Mouse (Mus musculus) right cerebral cortex, adult 2 months (tissue): ENCODE measurements at regions not wholly inside any gene's neighbourhood (a gene's known extent, or its start where the extent isn't known, plus 50 kb on each side); places are given as distances from the start of the nearest gene placed in this dataset.

Experiments used
- DNase-seq, 2 experiments: peaks; one replicate each; pipeline ENCODE4 v3.0.0; 2021 to 2022; ENCODE audit warnings: low spot score in 2 of 2

DNA sequence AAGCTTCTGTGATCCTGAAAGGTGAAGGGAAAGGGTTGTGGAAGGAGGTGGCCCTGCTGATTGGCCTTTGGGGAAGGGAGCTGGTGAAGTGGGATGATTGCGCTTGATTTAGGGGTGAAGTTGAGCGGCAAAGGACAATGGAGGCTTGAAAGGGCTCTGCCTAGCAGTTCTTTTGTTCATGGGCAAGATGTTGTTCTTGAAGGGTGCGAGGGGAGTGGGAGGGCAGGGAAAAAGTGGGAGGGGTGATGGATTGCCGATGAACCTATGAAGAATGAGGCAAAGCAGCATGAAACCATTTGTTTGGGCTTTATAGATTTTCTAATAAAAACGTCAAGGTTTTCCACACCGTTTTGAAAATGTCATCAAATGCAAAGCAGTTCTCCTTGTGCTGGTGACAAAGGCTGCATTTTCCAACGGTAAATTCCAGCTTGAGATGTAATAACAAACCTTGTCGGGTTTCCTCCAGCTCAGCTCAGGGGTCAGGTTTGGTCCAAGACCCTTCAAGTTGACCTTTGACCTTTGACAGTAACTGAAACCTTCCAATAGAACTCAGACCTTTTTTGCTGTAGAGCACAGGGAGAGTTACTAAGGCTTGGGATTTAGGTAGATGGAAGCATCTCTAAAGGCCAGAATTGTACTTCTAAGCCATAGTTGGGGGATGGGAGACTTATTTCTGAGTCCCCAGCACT is 767.2 kb upstream of the Car8 start:
- DNase-seq, result no peak

DNA sequence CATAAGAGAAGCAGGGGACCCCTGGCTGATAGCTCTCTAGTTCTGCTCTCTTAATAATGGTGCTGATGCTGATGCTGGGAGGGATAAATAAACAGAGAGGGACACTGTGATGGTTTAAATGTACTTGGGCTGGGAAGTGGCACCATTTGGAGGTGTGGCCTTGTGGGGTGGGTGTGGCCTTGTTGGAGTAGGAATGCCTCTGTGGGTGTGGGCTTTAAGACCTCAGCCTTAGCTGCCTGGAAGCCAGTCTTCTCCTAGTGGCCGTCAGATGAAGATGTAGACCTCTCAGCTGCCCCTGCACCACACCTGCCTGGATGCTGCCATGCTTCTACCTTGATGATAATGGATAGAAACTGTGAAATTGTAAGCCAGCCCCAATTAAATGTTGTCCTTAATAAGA is 765.0 kb upstream of the Car8 start:
- no peak for DNase-seq

DNA sequence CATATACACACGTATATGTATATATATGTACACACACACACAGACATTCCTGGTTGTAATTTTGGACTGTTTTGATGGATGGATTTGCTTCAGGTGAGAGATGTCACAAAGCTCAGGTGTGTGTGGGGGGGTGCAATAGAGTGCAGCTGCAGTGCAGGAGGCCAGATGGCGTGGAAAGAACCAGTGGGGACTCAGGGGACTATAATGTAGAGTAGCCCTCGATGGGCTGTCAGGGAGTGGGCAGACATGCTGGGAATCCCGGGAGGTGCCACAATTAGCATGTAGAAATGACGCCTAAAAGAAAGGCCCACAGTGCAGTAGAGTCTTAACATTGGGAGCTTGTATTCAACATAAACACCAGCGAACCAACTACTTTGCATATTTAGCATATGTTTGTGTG is 763.5 kb upstream of the Car8 start:
- DNase-seq, result no peak

DNA sequence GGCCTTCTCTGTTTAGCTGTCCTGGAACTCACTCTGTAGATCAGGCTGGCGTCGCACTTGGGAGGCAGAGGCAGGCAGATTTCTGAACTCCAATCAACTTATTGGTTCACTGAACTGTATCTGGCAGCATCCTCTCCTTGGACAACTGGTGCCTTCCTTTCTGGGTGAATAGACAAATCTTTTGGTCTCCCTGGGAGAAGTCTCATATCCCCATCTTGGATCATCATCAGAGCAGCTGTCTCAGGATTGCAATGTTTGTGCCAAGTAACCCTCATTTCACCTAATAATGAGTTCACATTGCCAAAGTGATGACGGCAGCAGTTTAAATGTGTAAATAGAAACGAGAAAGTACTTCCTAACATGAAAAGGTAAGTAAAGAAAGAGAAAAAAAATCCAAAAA is 759.8 kb upstream of the Car8 start:
- no peak for DNase-seq

DNA sequence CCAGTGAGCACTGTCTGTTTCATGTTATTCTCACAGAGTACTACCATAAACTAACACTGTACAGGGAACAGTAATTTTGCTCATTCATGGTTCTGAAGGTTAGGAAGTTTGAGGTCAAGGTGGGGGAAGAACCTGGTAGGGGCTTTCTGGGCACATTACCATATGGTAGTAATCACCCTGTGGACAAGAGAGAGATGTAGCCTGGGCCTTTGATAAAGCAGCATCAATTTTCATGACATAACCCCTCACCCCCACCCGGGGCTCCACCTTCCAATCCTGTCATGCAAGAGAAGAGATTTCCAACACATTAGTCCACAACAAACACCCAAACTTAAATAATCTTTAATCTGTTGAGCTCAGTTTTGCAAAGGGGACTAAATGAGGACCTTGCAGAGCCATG is 753.3 kb upstream of the Car8 start:
- no peak for DNase-seq

DNA sequence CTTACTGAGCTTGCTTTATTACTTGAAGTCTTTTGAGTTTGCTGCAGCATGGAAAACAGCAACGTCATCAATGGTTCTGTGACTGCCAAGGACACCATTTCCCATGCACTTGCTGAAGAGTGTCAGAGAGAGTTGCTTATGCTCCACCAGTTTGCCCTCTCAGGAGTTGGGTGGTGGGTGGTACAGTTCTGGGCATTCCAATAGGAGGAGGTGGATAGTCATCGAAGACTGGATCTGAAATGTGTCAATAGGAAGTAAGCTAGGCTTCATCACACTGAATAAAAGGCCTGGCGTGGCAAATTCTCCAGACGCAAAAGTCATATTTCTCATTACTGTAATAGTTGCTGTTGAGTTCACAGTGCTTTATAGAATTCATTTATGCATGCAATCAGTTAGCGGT is 751.7 kb upstream of the Car8 start:
- no peak for DNase-seq

DNA sequence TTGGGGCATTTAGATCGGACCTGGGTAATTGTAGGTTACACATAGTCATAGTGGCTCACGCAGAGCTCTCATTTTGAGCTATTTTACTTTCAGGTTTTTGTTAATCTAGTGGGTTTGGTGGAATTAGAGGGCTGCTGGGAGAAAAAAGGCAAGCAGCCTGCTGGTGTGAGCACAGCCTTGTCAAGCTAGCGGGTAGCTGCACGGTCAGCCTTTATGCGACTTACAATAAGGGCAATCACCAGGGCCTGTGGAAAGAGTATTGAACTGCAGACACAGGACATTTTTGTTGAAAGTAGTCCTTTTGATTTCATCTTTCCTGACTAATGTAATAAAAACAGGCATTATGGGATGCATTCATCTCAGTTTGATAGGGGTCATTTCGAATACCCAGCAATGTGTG is 750.8 kb upstream of the Car8 start:
- no peak for DNase-seq

DNA sequence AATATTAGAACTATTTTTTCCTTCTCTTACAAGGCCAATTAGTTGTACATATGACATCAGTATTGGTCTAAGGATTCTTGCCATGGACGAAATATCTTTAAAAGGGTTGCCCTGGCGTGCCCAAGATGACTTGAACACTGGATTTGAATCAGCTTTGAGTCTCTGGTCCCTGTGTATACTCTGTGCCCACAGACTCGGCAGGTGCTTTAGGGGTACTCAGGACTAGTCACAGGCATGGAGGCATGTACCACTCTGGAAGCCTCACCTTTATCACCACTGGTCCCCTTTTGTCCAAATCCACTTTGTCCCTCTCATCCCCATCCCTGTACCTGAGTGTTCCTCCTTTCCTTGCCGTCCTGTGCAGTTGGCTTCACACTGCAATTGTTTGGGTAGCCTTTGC is 750.3 kb upstream of the Car8 start:
- DNase-seq, result no peak

DNA sequence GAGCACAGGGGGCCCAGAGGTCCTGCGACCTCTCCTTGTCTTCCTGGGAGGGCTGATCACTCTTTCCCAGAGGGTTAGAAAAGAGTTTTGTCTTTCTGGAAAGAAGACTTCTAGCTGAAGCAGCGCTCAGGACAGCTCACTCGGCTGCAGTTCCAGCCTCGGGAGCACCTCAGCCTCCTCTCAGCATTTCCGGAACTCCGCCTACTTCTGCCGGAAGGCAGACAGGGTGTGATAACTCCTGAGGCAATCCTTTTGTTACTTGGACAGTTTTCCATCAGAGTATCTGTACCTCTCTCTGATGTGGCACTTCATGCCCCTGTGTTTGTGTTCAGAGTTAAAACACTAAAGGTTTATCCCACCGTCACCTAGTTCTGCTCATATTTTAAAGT is 749.5 kb upstream of the Car8 start:
- DNase-seq, result no peak

DNA sequence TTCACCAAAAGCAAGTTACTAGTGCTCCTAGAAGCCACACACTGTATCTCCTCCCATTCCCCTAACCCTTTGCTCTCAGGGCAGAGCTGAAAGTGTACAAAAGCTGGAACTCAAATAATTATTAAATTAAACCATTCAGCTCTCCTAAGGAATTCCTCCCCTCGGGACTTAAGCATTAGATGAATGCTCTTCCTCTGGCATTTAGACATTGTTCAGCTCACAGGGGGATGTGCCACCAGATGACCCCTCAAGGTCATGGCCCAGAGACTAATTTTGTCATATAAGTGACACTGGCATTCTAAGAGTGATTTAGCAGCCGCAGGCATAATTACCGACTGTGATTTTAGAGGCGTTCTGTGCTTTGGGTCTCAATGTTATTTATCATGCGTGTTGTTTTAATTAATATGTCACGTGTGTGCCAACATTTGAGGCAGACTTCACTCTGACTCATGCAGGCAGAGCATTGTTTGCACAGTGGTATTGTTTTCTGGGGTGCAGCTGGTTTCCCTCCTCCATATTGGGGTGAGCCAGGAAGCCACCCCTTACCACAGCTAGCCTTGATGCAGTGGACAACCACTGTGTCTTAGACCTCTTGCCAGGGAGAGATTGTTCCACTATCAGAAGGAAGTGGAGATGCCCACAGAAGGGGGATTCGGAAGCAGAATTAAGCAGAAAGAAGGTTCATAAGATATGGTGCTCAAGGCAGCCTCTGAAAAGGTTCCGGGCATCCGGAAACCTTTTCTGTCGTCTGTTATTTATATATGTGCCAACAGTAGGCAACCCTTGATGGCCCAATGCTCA is 748.9 kb upstream of the Car8 start:
- DNase-seq, result no peak

DNA sequence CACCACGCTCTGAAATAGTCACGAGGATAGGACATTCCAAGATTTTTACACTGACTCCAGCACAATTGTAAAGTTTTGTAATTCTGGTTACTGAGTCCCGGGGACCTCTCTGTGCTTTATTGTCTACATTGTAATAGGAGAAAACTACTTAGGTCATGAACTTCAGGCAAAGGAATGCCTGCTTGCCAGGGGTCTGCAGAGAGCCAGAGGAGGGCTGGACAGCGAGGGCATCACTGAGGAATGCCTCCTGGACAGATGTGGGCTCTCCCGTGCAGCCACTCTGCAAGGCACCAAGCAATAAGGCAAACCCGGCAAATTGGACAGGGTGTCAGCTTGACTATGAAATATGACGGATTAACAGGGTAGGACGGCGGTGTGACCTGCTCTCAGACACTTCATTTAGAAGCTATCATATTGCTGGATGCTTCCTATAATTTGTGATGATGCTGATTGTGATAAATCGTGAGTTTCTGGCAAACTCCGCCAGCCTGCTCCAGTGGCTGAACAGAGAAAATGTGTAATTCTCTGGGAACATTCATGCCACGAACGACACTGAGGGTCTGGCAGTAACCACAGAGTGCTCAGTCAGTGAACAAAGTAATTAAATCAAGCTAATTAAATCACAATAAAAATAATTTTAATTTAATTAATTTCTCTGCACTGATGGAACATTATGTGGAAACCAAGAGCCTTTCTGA is 747.7 kb upstream of the Car8 start:
- no peak for DNase-seq

DNA sequence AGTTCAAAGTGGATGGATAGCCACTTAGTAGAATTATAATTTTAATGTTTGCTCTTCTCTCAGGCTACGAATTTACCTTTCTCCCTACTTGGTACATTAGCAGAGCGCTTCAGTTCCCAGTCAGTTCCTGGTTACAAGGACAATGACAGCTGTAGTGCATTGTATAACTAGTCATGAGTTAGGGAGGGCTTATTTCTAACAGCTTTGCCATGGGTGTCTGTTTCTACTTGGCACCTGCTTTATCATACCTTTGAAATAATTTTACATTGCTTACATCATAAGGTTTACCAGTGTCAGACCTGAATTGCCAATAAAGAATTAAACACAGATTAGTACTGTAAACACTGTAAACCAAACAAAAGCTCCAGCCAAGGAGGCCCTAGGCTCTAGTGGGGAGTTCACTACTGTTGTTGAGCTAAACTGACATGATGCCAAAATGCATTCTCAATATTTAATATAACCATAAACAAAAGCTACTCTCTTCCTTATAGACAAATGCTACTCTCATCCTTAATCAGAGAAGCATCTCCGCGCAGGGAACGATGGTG is 745.3 kb upstream of the Car8 start:
- no peak for DNase-seq

DNA sequence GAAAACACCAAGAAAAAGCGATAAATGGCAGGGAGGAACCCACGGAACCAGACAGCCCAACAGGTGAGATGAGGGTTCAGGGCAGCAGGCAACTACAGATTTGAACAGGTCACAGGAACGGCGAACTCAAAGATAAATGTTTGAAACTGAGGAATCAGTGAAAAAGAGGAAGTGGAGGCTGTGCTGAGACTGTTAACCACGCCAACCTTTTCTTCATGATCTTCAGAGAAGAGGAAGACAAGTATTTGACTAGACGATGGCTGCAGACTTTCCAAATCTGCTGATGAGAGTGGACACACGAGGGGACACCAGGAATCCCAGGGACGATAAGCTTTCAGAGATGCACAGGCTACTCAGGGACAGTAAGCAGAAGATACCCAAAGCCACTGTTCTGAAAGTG is 740.1 kb upstream of the Car8 start:
- no peak for DNase-seq

DNA sequence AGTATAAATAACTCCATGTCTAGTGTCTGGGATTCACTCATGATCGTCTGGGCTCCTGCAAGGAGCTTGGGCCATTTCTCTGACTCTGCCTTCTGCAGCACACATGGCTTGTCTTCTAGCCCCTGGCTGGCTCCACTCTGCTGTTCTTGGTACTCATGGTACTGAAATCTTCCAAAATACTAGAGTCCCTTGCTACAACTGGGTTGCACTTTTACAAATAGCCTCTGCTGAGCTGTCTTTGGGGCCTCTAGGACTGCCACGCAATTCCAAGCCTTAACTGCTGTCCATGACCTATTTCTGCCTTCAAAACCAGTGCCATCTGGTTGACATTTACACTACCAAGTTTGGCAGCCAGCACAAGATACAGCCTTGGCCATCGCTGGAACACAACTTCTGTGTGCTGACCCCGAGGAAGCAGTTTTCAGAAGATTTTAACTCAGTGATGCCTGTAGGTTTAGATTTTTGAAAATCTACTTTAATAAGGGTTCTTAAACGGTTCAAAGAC is 731.2 kb upstream of the Car8 start:
- no peak for DNase-seq

DNA sequence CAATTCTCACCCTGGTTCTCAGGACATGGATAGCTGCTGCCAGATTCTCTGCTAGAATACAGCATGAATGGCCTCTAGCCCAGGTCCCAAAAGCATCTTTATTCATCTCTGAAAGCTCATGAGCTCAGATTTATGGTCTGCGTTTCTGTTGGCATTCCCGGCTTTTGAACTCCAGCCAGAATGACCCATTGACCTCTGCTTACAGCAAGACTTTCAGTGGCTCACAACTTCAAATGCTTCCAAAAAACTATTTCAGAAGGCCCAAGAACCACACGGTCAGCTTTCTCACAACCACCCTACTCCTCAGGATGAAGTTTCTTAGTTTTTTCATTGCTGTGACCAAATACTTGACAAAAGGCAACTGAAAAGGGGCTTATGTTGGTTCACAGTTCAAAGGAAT is 729.9 kb upstream of the Car8 start:
- no peak for DNase-seq

DNA sequence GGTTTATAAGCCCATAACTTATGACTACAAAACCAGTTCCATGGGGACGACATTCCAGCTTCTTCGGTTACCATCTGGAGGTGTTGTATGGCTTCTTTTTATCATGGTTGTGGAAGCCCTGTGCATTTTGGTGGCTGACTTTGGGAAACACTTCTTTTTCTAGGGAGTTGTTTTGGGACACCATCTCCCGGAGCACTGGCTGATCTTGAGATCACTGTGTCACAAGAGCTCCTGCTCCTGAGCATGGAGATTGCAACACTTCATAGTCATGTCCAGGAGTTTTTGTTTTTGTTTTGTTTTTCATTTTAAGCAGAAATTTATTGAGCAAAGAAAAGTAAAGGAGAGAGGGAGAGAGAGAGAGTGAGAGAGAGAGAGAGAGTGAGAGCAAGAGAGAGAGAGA is 729.1 kb upstream of the Car8 start:
- DNase-seq, result no peak

DNA sequence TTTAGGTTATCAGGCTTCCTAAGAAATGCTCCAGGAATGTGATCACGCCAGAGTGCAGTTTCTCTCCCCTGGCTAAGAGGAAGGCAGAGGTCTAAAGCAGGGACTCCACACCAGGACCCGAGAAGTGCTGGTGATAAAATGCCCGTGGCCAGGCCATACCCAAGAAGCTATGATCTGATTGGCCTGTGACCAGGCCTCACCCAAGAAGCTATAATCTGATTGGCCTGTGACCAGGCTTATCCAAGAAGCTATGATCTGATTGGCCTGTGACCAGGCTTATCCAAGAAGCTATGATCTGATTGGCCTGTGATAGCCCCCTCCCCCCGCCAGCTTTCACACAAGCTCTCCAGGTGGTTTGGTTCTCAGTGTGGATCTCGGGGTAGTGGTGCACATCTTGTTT is 726.7 kb upstream of the Car8 start:
- DNase-seq, result no peak

DNA sequence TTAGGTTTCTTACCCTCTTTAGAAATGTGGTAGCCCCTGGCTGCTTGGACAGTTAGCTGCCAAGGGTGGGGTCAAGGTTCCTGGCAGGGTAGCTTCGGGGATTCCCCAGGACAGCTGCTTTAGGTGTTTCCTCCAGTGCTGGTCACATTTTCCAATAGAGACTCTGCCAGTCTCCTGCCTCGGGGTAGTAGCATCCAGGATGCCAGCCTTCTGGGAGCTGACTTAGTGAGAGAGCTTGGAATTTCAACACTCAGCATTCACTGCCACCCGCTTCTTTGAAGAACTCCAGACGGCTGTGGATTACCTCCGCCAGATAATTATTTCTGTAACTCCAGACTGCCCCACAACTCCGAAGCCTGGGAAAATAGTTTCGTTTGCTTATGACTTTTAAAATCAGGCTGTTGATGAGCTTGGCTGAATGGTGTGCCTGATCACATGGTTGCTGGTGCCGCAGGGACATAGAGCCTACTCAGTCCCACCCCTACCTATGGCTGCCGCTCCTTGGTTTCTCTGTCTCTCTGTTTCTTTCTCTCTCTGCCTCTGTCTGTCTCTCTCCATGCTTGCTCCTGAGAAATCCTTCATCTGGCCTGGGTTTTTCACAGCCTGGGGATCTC is 724.2 kb upstream of the Car8 start:
- DNase-seq, result no peak

DNA sequence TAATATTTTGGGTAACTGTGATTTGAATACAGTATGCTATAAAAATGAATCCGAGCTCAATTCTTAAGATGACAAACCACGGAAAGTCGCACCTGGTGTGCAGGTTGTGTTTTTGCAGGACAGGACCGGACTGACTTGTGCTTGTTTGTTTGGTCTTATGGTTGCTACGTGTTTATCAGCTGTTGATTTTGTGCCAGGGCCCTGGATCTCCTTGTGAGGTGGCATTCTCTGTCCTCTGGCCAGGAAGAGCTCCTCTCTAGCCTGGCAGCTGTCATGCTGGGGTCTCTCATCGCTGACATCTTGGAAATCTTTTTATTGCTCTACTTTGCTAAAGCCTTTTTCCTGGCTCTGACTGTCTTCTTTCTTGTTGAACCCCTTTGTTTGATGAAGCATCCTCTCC is 723.0 kb upstream of the Car8 start:
- DNase-seq, result no peak

DNA sequence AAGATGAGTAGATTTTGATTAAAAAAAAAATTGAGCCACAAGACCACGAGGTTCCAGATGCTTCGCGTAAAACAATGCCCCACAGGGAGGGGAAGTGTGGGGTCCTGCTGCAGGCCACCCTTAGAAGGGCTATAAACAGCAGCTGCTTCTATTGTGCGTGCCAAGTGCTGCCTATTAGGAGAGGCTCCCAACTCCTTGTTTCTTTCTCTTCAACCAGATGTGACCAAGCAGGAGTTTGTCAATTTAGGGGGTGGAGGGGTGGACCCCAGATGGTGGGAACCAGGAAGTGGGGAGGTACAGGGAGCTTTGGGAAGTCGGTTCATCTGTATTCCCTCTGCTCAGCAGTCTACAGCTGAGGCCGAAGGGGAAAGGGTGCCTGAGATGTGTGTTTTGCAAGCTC is 718.9 kb upstream of the Car8 start:
- DNase-seq, result no peak

DNA sequence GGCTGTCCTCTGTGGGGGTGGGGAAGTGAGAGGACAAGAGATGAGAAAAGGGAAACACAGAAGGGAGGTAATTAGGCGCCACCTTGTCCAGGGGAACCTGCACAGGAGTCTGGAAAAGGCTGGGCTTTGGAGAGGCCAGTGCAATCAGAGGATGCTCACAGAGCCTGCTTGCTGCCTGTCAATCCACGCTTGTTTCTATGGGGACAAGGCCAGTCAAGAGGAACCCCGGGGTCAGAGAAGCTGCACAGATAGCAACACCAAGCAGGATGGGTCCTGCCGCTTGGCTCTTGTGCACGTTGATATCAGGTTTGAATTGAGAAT is 718.1 kb upstream of the Car8 start:
- no peak for DNase-seq

DNA sequence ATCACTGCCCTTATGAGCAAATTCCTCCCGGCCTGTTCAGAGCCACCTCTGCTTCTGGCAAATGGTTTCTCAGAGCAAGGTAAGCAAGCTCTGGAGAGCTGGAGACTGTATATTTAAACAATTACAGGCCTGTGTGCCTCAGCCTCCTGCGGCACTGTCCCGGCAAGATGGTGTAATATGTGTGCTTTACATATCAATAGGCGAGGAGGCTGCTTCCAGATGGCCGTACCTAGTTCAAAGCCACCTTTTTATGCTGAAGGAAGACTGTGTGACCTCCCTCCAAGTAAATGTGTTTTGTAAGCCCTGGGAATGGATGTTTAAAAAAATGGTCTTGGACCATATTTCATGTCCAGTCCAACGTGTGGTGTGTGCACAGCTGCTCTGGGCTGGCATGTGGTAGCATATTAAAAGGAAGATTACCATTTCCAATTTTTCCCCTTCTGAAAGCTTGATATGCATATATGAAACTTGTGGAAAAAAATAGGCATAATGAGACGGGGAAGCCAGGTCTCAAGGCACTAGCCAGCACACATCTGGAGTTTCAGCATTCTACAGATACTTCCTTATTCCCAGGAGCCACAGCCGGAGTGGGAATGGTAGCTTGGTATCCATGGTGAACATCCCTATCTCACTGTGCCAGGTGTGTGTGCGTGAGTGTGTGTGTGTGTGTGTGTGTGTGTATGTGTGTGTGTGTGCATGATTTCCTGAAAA is 717.6 kb upstream of the Car8 start:
- no peak for DNase-seq
